Mouse (Mus musculus) C2C12 (cell line): ENCODE data around the gene F5. TPM values are rescaled to one million over a fixed set of nuclear protein-coding genes. Genes with fewer than 3 reads are reported as not detected.

ENCODE experiments used
- H3K27me3 ChIP-seq: one replicate; pipeline ENCODE4 v1.6.1; 2011; ENCODE audit not compliant: control insufficient read depth, insufficient read depth, insufficient read length
- H3K36me3 ChIP-seq: one replicate; pipeline ENCODE4 v1.6.1; 2011; ENCODE audit not compliant: control insufficient read depth, insufficient read depth
- H3K4me3 ChIP-seq: one replicate; pipeline ENCODE4 v1.5.1; 2011; ENCODE audit warnings: mild to moderate bottlenecking, control low read depth; ENCODE audit not compliant: poor library complexity, insufficient read depth, severe bottlenecking
- H3K79me2 ChIP-seq: one replicate; pipeline ENCODE4 v1.6.1; 2011; ENCODE audit not compliant: control insufficient read depth, insufficient read depth
- H3K79me3 ChIP-seq: one replicate; pipeline ENCODE4 v1.6.1; 2011; ENCODE audit warnings: low read depth, control low read depth
- H3ac ChIP-seq: one replicate; pipeline ENCODE3; 2011; ENCODE audit warnings: low read depth; ENCODE audit not compliant: control insufficient read depth, insufficient read length
- CEBPB ChIP-seq: IDR thresholded peaks from one replicate; pipeline ENCODE4 v1.6.1; 2011; ENCODE audit warnings: low read depth, mild to moderate bottlenecking, control low read depth, moderate library complexity
- CTCF ChIP-seq: IDR thresholded peaks from one replicate; pipeline ENCODE4 v1.5.1; 2011; ENCODE audit not compliant: control insufficient read depth, insufficient read depth, insufficient read length
- FOSL1 ChIP-seq: IDR thresholded peaks from one replicate; pipeline ENCODE4 v1.8.0; 2011; ENCODE audit warnings: mild to moderate bottlenecking, low read length; ENCODE audit not compliant: poor library complexity, insufficient read depth, severe bottlenecking
- MAX ChIP-seq: IDR thresholded peaks from one replicate; pipeline ENCODE4 v1.6.1; 2011; ENCODE audit warnings: mild to moderate bottlenecking, control low read depth
- MYOD1 ChIP-seq: IDR thresholded peaks from one replicate; pipeline ENCODE4 v1.6.1; 2011; ENCODE audit warnings: low read depth; ENCODE audit not compliant: control insufficient read depth, insufficient read length
- MYOG ChIP-seq: IDR thresholded peaks from one replicate; pipeline ENCODE4 v1.6.1; 2011; ENCODE audit not compliant: control insufficient read depth, insufficient read length; ENCODE audit errors: extremely low read depth
- USF1 ChIP-seq: IDR thresholded peaks from one replicate; pipeline ENCODE4 v1.6.1; 2011; ENCODE audit warnings: low read depth, mild to moderate bottlenecking, control low read depth, moderate library complexity
- polyA plus RNA-seq: library from polyadenylated mRNA; unstranded; fragments of >200 nt; fragmentation: generic; extraction: Trizol; gene quantifications from one replicate; pipeline ENCODE4 v1.2.1, GENCODE M21; 2012; ENCODE audit warnings: missing spikeins

Gene F5
- polyA plus RNA-seq, 1 experiment, result 0.01 TPM

DNA sequence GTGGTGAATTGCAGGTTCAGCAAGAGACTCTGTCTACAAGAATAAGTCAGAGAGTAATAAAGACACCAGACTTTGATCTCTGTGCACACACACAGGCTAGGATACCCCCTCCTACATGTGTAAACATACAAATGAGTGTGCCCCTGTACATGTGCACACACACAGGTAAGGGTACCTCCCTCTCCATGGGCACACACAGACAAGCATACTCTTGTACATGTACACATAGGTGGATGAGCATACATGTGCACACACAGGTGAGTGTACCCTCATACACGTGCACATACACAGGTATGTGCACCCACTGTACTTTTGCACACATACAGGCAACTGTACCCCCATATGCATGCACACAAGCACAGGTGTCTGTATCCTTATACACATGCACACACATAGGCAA lies 81.8 kb downstream of the F5 start:
- no peak overlapping the region for H3K4me3 ChIP-seq
- no peaks in the 10 kb centered on the region for H3K36me3 ChIP-seq
- no peak overlapping the region for H3ac ChIP-seq
- no peaks in the 10 kb centered on the region for H3K79me2 ChIP-seq
- H3K27me3 ChIP-seq, result no peaks in the 10 kb centered on the region
- H3K79me3 ChIP-seq, result no peaks in the 10 kb centered on the region
- TF ChIP-seq USF1 (no peak), MYOG (no peak), CEBPB (no peak), FOSL1 (no peak), MAX (no peak), CTCF (no peak), MYOD1 (no peak)

DNA sequence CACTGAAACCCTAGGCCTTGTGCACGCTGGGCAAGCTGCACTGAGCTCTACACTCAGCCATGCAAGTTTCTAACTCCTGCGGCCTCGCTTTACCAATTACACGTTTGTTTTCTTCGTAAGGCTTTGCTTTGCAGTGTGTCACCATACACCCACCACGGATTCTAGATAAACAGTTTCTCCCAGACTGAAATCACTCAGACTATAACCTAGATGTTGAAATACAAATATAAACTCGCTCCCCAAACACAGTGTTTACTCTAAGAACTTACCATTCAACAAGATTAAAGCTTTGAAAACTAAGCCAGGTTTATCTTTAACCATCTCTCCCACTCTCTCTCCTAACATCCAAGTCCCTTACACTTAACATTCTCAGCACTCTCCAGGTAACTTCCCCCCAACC lies 83.4 kb downstream of the F5 start:
- Histone ChIP-seq H3K4me3 (no peak overlapping the region), H3ac (no peak overlapping the region), H3K36me3 (no peaks in the 10 kb centered on the region), H3K79me2 (no peaks in the 10 kb centered on the region), H3K27me3 (no peaks in the 10 kb centered on the region), H3K79me3 (no peaks in the 10 kb centered on the region)
- TF ChIP-seq CEBPB (no peak), MYOD1 (no peak), CTCF (no peak)

DNA sequence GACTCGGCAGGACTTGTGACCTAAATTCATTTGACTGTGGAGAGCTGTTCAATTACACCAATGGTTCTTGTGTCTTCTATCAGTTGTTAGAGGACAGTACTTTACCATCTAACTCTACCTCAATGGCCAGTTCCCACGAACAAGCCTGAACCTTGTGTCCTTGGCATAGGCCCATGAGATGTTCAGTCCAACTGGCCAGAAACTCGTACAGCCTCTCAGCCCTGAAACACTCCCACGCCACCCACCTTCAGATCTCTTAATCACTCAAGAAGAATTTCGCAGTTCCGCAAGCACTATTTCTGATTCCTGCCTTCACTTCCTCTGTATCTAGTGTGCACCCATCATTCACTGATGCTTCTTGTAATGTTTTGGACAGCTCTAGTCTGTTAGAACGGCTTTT lies 84.4 kb downstream of the F5 start:
- Histone ChIP-seq H3K27me3 (no peaks in the 10 kb centered on the region), H3K36me3 (no peaks in the 10 kb centered on the region), H3K4me3 (no peak overlapping the region), H3K79me2 (no peaks in the 10 kb centered on the region), H3ac (no peak overlapping the region), H3K79me3 (no peaks in the 10 kb centered on the region)
- TF ChIP-seq USF1 (no peak), FOSL1 (no peak), MYOG (no peak), MAX (no peak), CTCF (no peak)

DNA sequence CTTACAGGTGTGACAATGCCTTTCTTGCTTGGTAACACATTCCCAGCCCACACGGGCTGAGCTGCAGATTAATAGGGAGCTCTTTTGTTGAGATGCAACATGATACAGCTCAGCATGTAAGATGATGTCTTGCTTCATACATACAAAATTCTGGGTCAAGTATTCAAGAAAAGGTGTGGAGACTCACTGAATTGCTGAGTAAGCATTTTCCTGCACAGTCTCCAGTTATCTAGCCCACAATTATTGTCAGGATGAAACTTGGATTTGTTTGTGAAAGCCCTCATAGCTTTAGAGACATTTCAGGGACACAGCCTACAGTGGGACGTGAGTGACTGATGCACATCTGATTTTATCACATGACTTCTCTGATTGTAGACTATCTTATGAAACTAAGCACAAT lies 89.9 kb downstream of the F5 start:
- no peak for TF ChIP-seq MAX
- no peaks in the 10 kb centered on the region for H3K36me3 ChIP-seq
- H3K27me3 ChIP-seq, result no peaks in the 10 kb centered on the region
- no peak overlapping the region for H3K4me3 ChIP-seq
- H3K79me2 ChIP-seq, result no peaks in the 10 kb centered on the region
- H3K79me3 ChIP-seq, result no peaks in the 10 kb centered on the region
- no peak overlapping the region for H3ac ChIP-seq

DNA sequence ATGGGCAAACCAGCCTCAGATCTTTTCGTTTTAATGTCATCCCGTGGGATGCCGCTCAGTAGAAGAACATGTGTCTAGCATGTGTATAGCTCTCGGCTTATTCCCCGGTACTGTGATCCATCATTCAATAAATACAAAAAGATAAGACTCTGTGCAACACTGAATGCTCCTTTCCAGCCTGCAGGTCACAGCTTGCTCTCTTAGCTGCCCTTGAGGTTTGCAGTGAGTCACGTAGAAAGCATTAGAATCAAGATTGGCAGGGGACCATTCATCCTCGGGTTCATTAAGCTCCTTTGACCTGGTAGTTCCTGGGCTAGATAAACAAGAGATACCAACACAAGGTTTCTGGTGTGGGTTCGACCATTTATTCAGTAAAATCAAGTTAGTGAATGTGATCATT lies 91.2 kb downstream of the F5 start:
- no peak overlapping the region for H3K4me3 ChIP-seq
- no peak overlapping the region for H3ac ChIP-seq
- no peaks in the 10 kb centered on the region for H3K79me3 ChIP-seq
- H3K36me3 ChIP-seq, result no peaks in the 10 kb centered on the region
- TF ChIP-seq CTCF (no peak), MYOG (no peak), MYOD1 (no peak), USF1 (no peak), CEBPB (no peak), FOSL1 (no peak), MAX (no peak)
- no peaks in the 10 kb centered on the region for H3K27me3 ChIP-seq
- no peaks in the 10 kb centered on the region for H3K79me2 ChIP-seq

DNA sequence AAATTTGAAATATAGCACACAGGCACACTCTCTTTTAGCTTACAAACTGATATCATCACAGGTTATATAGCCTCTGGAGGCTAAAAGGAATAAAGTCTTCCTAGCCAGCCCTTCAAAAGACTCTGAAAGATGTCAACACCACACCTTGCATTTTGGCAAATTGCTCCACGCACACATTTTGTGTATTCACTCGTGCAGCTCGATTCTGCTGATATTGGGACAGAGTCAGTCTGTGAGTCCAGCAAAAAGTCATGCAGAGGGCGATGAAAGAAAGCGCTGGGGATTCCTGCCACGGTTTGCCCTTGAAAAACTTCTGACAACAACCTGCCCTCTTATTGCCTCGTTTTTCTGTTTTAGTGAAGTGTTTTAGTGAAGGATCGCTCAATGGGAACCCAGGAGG lies 95.8 kb downstream of the F5 start:
- H3K4me3 ChIP-seq, result no peak overlapping the region
- peaks cover 28% of the 10 kb centered on the region for H3K79me3 ChIP-seq
- H3K36me3 ChIP-seq, result no peaks in the 10 kb centered on the region
- H3K79me2 ChIP-seq, result peaks cover 33% of the 10 kb centered on the region
- TF ChIP-seq USF1 (no peak), FOSL1 (no peak), MYOG (no peak), MYOD1 (no peak), CTCF (no peak), CEBPB (no peak), MAX (no peak)
- no peak overlapping the region for H3ac ChIP-seq
- H3K27me3 ChIP-seq, result no peaks in the 10 kb centered on the region
